Mouse (Mus musculus) heart, postnatal 0 days (tissue): ENCODE results near the gene Zfp609. TPM values are rescaled to one million over a fixed set of nuclear protein-coding genes. Genes with fewer than 3 reads are reported as not detected.
A peak's percentile ranks its signal among the peaks of the same experiment; 100 is the strongest.

ENCODE experiments used
- ATAC-seq: fragments of 200-750 bp; cut with Nextera tagmentation; 2 replicates; pipeline ENCODE4 v1.8.0; 2017; ENCODE audit warnings: low read depth, moderate number of reproducible peaks, moderate library complexity; ENCODE audit not compliant: insufficient read depth
- DNase-seq: peaks from one replicate; pipeline ENCODE4 v3.0.0-alpha.2; 2016; ENCODE audit warnings: low spot score
- H3K27ac ChIP-seq: fragments of 300-500 bp; sonication (generic); 2 replicates; pipeline ENCODE4 v1.5.1; 2014; ENCODE audit warnings: low read depth, mild to moderate bottlenecking
- H3K27me3 ChIP-seq: fragments of 300-500 bp; sonication (generic); 2 replicates; pipeline ENCODE4 v1.6.1; 2014; ENCODE audit warnings: low read length, mixed read lengths; ENCODE audit not compliant: control insufficient read depth, insufficient read depth
- H3K36me3 ChIP-seq: fragments of 300-500 bp; sonication (generic); replicated peaks from 2 replicates; pipeline ENCODE4 v1.6.1; 2014; ENCODE audit warnings: low read length, mixed read lengths; ENCODE audit not compliant: control insufficient read depth, insufficient read depth
- H3K4me1 ChIP-seq: fragments of 300-500 bp; sonication (generic); 2 replicates; pipeline ENCODE4 v1.6.1; 2014; ENCODE audit warnings: antibody characterized with exemption; ENCODE audit not compliant: control insufficient read depth, insufficient read depth
- H3K4me2 ChIP-seq: fragments of 300-500 bp; sonication (generic); 2 replicates; pipeline ENCODE4 v1.6.1; 2014; ENCODE audit warnings: low read depth, mild to moderate bottlenecking, low read length, moderate library complexity
- H3K4me3 ChIP-seq: fragments of 300-500 bp; sonication (generic); 2 replicates; pipeline ENCODE4 v1.5.1; 2014; ENCODE audit warnings: low read depth, low read length
- H3K9ac ChIP-seq: fragments of 300-500 bp; sonication (generic); replicated peaks from 2 replicates; pipeline ENCODE4 v1.6.1; 2014; ENCODE audit warnings: low read depth, low read length, mixed read lengths
- H3K9me3 ChIP-seq: fragments of 300-500 bp; sonication (generic); replicated peaks from 2 replicates; pipeline ENCODE4 v1.6.1; 2016; ENCODE audit warnings: low read length; ENCODE audit not compliant: control insufficient read depth
- CTCF ChIP-seq: IDR thresholded peaks from 2 replicates; pipeline ENCODE4 v1.5.1; 2016; ENCODE audit warnings: antibody characterized with exemption, control low read depth, low read depth
- EP300 ChIP-seq: IDR thresholded peaks from 2 replicates; pipeline ENCODE4 v1.6.1; 2016; ENCODE audit warnings: antibody characterized with exemption, low read depth
- WGBS: fragments of 180-500 bp; shearing (Covaris S2); extraction: QIAGEN DNeasy Blood & Tissue Kit; methylation state at CpG from one replicate; pipeline ENCODE4 v1.1.7; 2014; 5-methylcytosine and 5-hydroxymethylcytosine counted together
- polyA plus RNA-seq: library from polyadenylated mRNA; unstranded; fragments of >200 nt; fragmentation: Nextera tagmentation; extraction: Ambion mirVana; gene quantifications from 2 replicates; pipeline ENCODE4 v1.2.1, GENCODE M21; 2015
- total RNA-seq: library from RNA; depleted of rRNA; stranded (reverse); fragments of >200 nt; gene quantifications from 2 replicates; pipeline ENCODE4 v1.2.3, GENCODE M21; 2014; ENCODE audit warnings: low replicate concordance

Zfp609 gene
- total and polyA plus RNA-seq, 2 experiments from 2014 or later: 2.9 to 7.6 TPM

DNA sequence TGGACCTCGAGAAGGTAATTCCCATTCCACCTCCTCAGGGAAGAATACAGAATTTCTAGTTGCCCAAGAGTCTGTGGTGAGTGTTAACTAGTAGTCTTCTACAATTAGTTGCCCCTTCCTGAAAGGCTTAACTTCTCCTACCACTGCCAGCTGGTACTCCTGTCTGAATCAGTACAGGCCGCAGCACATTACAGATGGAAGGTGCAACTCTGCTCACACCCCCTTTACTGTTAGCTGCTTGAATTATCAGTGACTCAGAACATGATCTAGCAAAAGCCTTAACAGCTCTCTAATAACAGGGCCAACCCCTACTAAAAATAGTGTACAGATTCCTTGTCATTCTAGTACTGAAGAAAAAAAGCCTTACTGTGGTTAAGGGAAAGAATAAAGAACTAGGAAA is 31.7 kb downstream of the Zfp609 start:
- Histone ChIP-seq H3K27me3 (no peaks in the 10 kb centered on the region), H3K4me2 (no peak overlapping the region), H3K36me3 (peaks cover 17% of the 10 kb centered on the region), H3K9me3 (no peaks in the 10 kb centered on the region), H3K4me1 (peaks cover 43% of the 10 kb centered on the region), H3K9ac (no peak overlapping the region), H3K4me3 (no peak overlapping the region), H3K27ac (0 out of 2 replicates have a peak overlapping the region, but pooled peaks have one; percentile 25)
- 35% methylated on average over 2 of the region's 2 CpGs for WGBS
- DNase-seq (no peak), ATAC-seq (0 out of 2 replicates have a peak, but pooled peaks have one; percentile 14)
- TF ChIP-seq EP300 (no peak), CTCF (no peak)

GRCm38 (mm10) chr9:65794313-65794712 is 33.1 kb downstream of the Zfp609 start:
- Histone ChIP-seq H3K9ac (no peak overlapping the region), H3K4me3 (no peak overlapping the region), H3K9me3 (no peaks in the 10 kb centered on the region), H3K4me2 (no peak overlapping the region), H3K36me3 (peaks cover 17% of the 10 kb centered on the region), H3K27me3 (no peaks in the 10 kb centered on the region), H3K4me1 (peaks cover 40% of the 10 kb centered on the region), H3K27ac (no peak overlapping the region)
- 90% methylated on average over 7 of the region's 7 CpGs for WGBS
- TF ChIP-seq CTCF (no peak), EP300 (no peak)
- DNase-seq: no peak
- no peak for ATAC-seq

DNA sequence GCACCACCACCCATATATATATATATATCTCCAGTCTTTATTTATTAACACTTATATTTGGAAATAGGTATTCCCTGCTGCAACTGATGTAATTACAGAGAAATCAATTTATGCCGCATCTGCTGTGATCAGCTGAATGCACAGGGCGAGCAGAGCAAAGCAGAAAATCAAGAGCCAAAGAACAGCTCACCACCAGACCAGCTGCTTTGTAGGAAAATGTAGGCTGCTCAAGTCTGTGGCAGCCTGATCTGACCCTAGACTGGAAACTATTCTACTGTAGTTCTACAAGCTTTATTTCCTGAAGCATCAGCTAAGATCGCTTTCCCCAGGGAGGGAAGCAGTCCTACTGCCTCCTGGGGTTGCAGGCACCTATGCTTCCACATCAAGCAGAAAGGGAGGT is 33.9 kb downstream of the Zfp609 start:
- Histone ChIP-seq H3K4me1 (peaks cover 42% of the 10 kb centered on the region), H3K9me3 (no peaks in the 10 kb centered on the region)

GRCm38 (mm10) chr9:65793086-65793485 is 34.3 kb downstream of the Zfp609 start:
- ATAC-seq (no peak), DNase-seq (no peak)
- H3K4me1 ChIP-seq: peaks cover 47% of the 10 kb centered on the region

More for the DNA sequence above, 33.9 kb downstream of the Zfp609 start:
- Histone ChIP-seq H3K27ac (no peak overlapping the region), H3K4me3 (no peak overlapping the region), H3K36me3 (peaks cover 17% of the 10 kb centered on the region), H3K4me2 (no peak overlapping the region), H3K27me3 (no peaks in the 10 kb centered on the region), H3K9ac (no peak overlapping the region)
- no peak for DNase-seq
- 82% methylated on average over 3 of the region's 3 CpGs for WGBS
- ATAC-seq: no peak
- no peak for TF ChIP-seq EP300
- TF ChIP-seq CTCF: no peak

DNA sequence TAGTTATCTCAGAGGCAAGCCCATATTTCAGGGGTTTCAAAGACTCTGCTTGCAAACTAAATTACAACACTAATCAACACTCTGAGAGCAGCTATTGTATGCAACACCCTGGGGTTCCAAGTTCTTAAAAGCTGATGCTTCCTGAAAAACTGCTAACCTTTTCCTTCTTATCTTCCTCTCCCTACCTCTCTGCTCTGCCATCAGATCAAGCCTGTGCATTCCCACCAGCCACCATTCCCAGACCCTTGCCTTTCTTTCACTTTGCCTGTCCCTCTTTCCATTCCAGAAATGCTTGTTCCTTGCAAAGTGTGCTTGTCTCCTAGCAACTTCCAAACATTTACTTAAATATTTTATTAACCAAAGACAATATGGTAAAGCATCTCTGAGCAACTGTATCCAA is 35.5 kb downstream of the Zfp609 start:
- TF ChIP-seq CTCF: no peak
- no peak for TF ChIP-seq EP300
- no peak overlapping the region for H3K4me3 ChIP-seq
- H3K4me2 ChIP-seq: no peak overlapping the region
- peaks cover 17% of the 10 kb centered on the region for H3K36me3 ChIP-seq
- peaks cover 59% of the 10 kb centered on the region for H3K4me1 ChIP-seq
- H3K27me3 ChIP-seq: no peaks in the 10 kb centered on the region
- no peak overlapping the region for H3K9ac ChIP-seq
- no peak overlapping the region for H3K27ac ChIP-seq
- ATAC-seq (no peak), DNase-seq (no peak)
- no peaks in the 10 kb centered on the region for H3K9me3 ChIP-seq

More at GRCm38 (mm10) chr9:65793086-65793485, 34.3 kb downstream of the Zfp609 start:
- Histone ChIP-seq H3K9ac (no peak overlapping the region), H3K36me3 (peaks cover 17% of the 10 kb centered on the region), H3K4me2 (no peak overlapping the region), H3K27me3 (no peaks in the 10 kb centered on the region), H3K4me3 (no peak overlapping the region), H3K27ac (no peak overlapping the region), H3K9me3 (no peaks in the 10 kb centered on the region)
- 83% methylated on average over 3 of the region's 3 CpGs for WGBS
- TF ChIP-seq CTCF (no peak), EP300 (no peak)

- H3K4me2 ChIP-seq: no peak overlapping the region
- 0 out of 2 replicates have a peak overlapping the region, but pooled peaks have one; percentile 32 for H3K27ac ChIP-seq
- H3K4me1 ChIP-seq: peaks cover 62% of the 10 kb centered on the region
- peaks cover 17% of the 10 kb centered on the region for H3K36me3 ChIP-seq
- DNase-seq (peak; percentile 54), ATAC-seq (no peak)
- no peak overlapping the region for H3K4me3 ChIP-seq
- TF ChIP-seq EP300 (no peak), CTCF (no peak)
- 38% methylated on average over 4 of the region's 4 CpGs for WGBS
- no peaks in the 10 kb centered on the region for H3K9me3 ChIP-seq
- no peaks in the 10 kb centered on the region for H3K27me3 ChIP-seq
- no peak overlapping the region for H3K9ac ChIP-seq
Observed at GRCm38 (mm10) chr9:65791106-65791505, 36.3 kb downstream of the Zfp609 start.
